Comparison of ENCODE assay signal across 7 mouse cellular contexts in genomic region chr11:58010226-58010781, GRCm38 (mm10). TPM values are rescaled to one million over a fixed set of nuclear protein-coding genes. Genes with fewer than 3 reads are reported as not detected.
DNase-seq lines count a peak whose midpoint lies in the region; ATAC-seq lines count a peak whose summit lies in the region.

No protein-coding gene starts in this region.

- no peaks in the 10 kb centered on the region for H3K9me3 ChIP-seq in forebrain, embryonic 11.5 days (ENCODE audit: control insufficient read depth, low read length)

- H3K4me2 ChIP-seq in forebrain, embryonic 11.5 days (ENCODE audit: low read depth, low read length, severe bottlenecking): peak overlapping the region; percentile 85

- H3K27me3 ChIP-seq in forebrain, embryonic 11.5 days (ENCODE audit: control insufficient read depth, insufficient read depth, low read length): no peaks in the 10 kb centered on the region

- no peak overlapping the region for H3K27ac ChIP-seq in forebrain, embryonic 11.5 days (ENCODE audit: low read depth, low read length)

- H3K4me1 ChIP-seq in forebrain, embryonic 11.5 days (replicated peaks; ENCODE audit: control insufficient read depth, insufficient read depth, low read length): peaks cover 9% of the 10 kb centered on the region; the same call in 1 of the 2 replicates

- peak overlapping the region; percentile 89 for H3K9ac ChIP-seq in forebrain, embryonic 11.5 days (ENCODE audit: low read length)

- no peaks in the 10 kb centered on the region for H3K36me3 ChIP-seq in forebrain, embryonic 11.5 days (ENCODE audit: control insufficient read depth, insufficient read depth, low read length)

- peak; percentile 24 to 35 for DNase-seq in CD8-positive naive resting alpha-beta T cell, adult 2 months (ENCODE audit: low read depth in 2 of 2, low spot score in 2 of 2)
- DNase-seq in forebrain, embryonic 11.5 days (ENCODE audit: low spot score): no peak
- DNase-seq in spleen, postnatal 36 days (ENCODE audit: low spot score in 2 of 2): peak; percentile 38 to 52
- DNase-seq in gastrocnemius, adult 8-10 months (ENCODE audit: low spot score in 2 of 2): no peak

- WGBS in forebrain, embryonic 11.5 days: 4% methylated on average over 16 of the region's 16 CpGs

- ATAC-seq in activated CD4-positive, CD25-positive, alpha-beta regulatory T cell, adult 4 months: peak; percentile 31
- no peak for ATAC-seq in forebrain, embryonic 11.5 days (replicated peaks; ENCODE audit: low FRiP score)
- ATAC-seq in inflammation-experienced regulatory T-cells, adult 6 months: peak; percentile 36
- peak; percentile 71 for ATAC-seq in megakaryocyte, adult 5-6 weeks (ENCODE audit: poor library complexity, severe bottlenecking)

- H3K4me3 ChIP-seq in forebrain, embryonic 11.5 days (ENCODE audit: low read depth, low read length): peak overlapping the region; percentile 98

RNA-seq across cellular contexts. Expression of gene Larp1, which starts 1.4 kb away (rescaled TPM):
- 10 to 100 TPM; 20.0 to 26.8 TPM for polyA plus RNA-seq in activated CD4-positive, CD25-positive, alpha-beta regulatory T cell, adult 4 months (2017; shearing (Covaris generic))
- 20.5 and 22.3 TPM in 2 replicates for polyA plus RNA-seq in forebrain, embryonic 11.5 days (2014; fragmentation: Nextera tagmentation; extraction: Ambion mirVana)
- polyA plus RNA-seq in inflammation-experienced regulatory T-cells, adult 6 months (2017; shearing (Covaris generic)): 10 to 100 TPM; 21.0 to 29.3 (median 24.1) TPM
- 62.3 and 65.1 TPM in 2 replicates for total RNA-seq in megakaryocyte, adult 5-6 weeks (2015)
- total RNA-seq in megakaryocyte, adult 5-6 weeks (2017): 29.8 and 38.1 TPM in 2 replicates
- total RNA-seq in gastrocnemius, adult 8-10 months (2022): 100 to 1,000 TPM in 3 of 4 experiments, 10 to 100 TPM in 1; 98.4 to 121 (median 107) TPM

Comparison
In these comparisons a context has a peak if more than half of its experiments do, and no peak if none do; other contexts are left out.
1. DNase-seq: peak in CD8-positive naive resting alpha-beta T cell, adult 2 months (2 of 2) and spleen, postnatal 36 days (2 of 2); none in forebrain, embryonic 11.5 days (single experiment) and gastrocnemius, adult 8-10 months (0 of 2).